Mouse (Mus musculus) heart, adult 2 months (tissue): ENCODE measurements around the gene Cdc42ep2.

Experiments
- CTCF ChIP-seq: fragments of 200-600 bp; IDR thresholded peaks from 2 replicates; pipeline ENCODE4 v1.8.1; 2022; ENCODE audit warnings: antibody characterized with exemption, mild to moderate bottlenecking, moderate library complexity
- POLR2A ChIP-seq: fragments of 200-500 bp; IDR thresholded peaks from 2 replicates; pipeline ENCODE4 v1.6.1; 2011; ENCODE audit warnings: mild to moderate bottlenecking, low read depth, low read length, control low read depth; ENCODE audit not compliant: insufficient read depth

- no peak for TF ChIP-seq POLR2A
- TF ChIP-seq CTCF = no peak
Measured at GRCm38 (mm10) chr19:5889211-5889610, 35.4 kb downstream of the Cdc42ep2 start.
